Mouse (Mus musculus) common myeloid progenitor, adult 5-6 weeks (primary cell): ENCODE measurements around the gene Fchsd2. TPM values are rescaled to one million over a fixed set of nuclear protein-coding genes. Genes with fewer than 3 reads are reported as not detected.

ENCODE experiments used
- ATAC-seq: replicated peaks from 2 replicates; pipeline ENCODE4 v1.8.0; 2016; ENCODE audit warnings: low read depth, mild to moderate bottlenecking, moderate TSS enrichment, inconsistent platforms; ENCODE audit not compliant: poor library complexity, severe bottlenecking
- total RNA-seq: library from RNA; stranded (forward); fragments of 200-1000, 187-1606 nt; gene quantifications from 2 replicates; pipeline ENCODE4 v1.2.3, GENCODE M21; 2017

Gene Fchsd2
- total RNA-seq, 1 experiment from 2014 or later: 85.4 TPM

DNA sequence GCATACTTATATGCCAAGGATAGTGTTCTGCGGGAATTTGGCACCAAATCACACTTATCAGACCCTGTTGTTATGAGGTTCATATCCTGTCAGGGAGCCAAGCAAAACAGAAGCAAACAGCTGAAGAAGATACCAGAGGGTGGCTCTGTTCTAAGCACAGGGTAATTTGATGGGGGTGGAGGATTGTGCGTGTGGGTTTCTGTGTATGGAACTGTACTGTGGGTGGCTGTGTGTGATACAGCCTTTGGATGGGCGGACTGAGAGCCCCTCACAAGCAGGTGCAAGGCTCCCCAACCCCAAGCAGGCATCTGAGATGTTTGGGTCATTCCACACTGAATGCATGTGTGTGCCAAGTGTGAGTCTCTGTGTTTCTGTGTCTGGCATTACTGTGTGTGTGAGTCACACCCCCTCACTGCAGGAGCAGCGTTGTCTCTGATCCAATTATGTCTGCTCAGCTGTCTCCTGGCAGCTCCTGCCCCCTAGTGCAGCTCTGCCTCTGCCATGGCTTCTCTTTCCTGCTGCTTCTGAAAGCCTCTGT lies 236.0 kb downstream of the Fchsd2 start:
- no peak for ATAC-seq

DNA sequence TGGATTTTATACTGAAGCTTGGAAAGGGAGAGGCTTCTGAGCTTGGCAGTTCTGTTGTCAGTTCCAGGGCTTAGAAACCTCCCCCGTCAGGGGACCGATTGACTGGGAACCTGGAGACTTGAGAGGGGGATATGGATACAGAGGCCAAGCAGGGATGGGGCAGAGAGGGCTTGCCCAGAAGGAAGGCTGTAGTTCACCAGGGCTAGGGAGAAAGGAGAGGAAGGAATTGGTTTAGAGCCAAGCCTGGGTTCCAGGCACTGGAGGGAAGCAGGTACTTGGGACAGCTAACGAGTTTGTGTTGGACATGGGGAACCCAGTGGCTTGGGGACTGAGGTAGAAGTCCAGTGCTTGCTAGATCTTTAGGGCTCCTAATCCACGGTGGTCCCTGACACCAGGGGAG lies 236.9 kb downstream of the Fchsd2 start:
- no peak for ATAC-seq

DNA sequence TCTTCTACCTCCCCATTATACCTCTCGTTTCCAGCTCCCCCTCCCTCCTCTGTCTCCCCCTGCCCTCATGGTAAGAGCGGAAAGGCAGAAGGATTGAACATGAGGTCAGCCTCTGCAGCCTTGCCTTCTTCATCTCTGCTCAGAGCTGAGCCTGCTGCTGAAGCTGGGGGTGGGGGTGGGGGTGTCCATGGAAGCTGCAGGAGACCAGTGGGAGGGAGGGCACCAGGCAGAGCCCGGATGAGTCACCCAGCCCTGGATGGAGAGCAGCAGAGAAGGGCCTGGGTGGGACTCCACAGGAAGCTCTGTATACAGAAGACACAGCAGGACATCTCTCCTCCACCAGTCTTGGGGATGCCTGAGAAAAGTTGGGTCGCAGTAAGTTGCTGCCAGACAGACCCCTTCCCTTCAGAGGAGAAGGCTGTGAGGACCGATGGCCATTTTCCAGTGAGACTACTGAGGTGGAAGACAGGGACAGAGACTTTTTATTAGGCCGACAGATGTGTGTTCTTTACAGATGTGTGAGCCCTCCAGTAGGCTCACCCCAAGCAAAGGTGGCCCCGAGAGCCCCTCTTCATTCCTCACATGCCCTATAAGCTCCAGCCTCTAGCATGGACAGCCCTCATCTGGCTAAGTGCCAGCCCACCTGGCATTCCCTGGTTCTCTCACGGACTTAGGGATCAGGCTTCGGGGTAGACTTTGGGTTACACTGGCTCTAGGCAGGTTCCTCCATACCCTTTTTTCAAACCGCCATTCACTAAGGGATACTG lies 237.6 kb downstream of the Fchsd2 start:
- ATAC-seq: no peak

DNA sequence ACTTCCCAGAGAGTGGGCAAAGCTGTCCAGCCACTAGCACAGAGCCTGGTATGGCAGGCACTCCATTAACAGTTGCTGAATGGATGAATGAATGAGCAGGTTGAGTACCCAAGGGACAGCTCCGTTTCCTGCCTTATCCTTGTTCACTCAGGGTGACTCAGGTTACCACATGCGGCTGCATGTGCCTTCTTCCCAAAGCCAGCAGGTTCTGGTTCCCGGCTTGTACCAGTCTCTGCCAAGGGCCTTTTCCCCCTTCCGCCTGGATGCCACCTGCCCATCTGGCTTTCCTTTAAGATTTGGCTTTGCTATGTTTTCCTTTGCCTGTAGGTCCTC lies 238.1 kb downstream of the Fchsd2 start:
- no peak for ATAC-seq

DNA sequence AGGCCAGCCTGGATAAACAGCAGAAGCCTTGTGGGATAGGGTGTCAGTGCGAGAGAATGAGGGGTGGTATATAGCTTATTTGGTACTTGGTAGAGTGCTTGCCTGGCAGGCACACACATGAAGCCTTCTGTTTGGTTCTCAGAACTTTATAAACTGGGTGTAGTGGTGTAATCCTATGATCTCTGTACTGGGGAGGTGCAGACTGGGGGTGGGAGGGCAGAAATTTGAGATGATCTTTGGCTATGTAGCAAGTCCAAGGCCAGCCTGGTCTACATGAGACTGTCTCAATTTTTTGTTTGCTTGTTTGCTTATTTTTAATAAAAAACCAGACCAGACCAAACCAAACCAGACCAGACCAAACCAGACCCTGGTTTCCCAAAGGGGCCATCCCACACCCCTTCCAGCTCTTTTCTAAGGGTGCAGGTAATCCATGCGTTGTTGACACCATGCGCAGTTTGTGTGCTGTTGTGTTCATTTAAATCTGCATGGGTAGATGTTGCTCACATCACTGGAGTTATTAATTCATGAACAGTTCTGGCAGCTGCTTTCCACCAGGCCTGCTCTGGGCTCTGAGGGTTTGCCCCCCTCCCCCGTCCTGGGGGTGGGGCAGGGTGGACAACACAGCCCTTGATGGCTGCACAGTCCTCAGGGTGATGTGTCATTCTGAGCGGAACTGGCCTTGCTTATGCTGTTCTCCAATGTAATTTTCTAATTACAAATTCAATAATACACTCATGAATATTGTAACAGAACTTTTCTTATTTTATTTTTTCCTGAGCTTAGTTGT lies 239.6 kb downstream of the Fchsd2 start:
- no peak for ATAC-seq

Other genes starting within 250 kb of the Fchsd2 start
- 5.5 and 18.3 TPM in 2 replicates for gene Relt, start 229.4 kb upstream of the Fchsd2 start, total RNA-seq
- gene Arhgef17, start 160.8 kb upstream of the Fchsd2 start, total RNA-seq: 0.05 and 0.59 TPM in 2 replicates
- gene P2ry6, start 118.2 kb upstream of the Fchsd2 start, total RNA-seq: not detected in 2 replicates
- 7.8 and 8.8 TPM in 2 replicates for gene P2ry2, start 80.0 kb upstream of the Fchsd2 start, total RNA-seq
- 8.9 and 11.3 TPM in 2 replicates for gene Atg16l2, start 209.4 kb downstream of the Fchsd2 start, total RNA-seq
- gene Stard10, start 224.2 kb downstream of the Fchsd2 start, total RNA-seq: 66.4 and 70.4 TPM in 2 replicates